Mouse (Mus musculus) small intestine, adult 2 months (tissue): ENCODE measurements at regions not wholly inside any gene's neighbourhood (a gene's known extent, or its start where the extent isn't known, plus 50 kb on each side); places are given as distances from the start of the nearest gene placed in this dataset.

Experiments
- CTCF ChIP-seq: fragments of 200-500 bp; IDR thresholded peaks from 2 replicates; pipeline ENCODE4 v1.5.1; 2012; ENCODE audit warnings: low read depth, mild to moderate bottlenecking, control low read depth, inconsistent platforms, low read length, moderate library complexity, mixed read lengths; ENCODE audit not compliant: insufficient replicate concordance, insufficient read length; ENCODE audit errors: extremely low read depth
- POLR2A ChIP-seq: fragments of 200-500 bp; IDR thresholded peaks from 2 replicates; pipeline ENCODE4 v1.6.1; 2012; ENCODE audit warnings: low read depth, mild to moderate bottlenecking, control low read depth, inconsistent platforms, low read length, moderate library complexity

DNA sequence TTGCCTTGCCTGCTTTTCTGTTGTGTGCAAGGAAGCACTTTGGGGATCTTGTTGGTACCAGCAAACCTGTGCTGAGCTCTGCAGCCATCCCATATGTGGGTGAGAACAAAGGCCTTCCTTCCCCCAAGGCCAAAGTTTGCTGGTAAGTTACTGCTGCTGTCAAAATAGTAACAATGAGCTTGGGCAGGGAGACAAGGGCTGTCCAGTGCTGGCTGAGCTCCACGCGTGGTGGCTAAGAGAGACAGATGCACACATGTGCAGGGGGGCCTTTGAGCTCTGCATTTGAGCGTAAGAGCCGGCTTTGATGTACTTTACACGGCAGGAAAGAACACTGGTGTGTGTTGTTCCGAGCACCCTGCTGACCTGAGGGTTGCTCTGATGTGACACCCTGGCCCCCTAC, 132.2 kb upstream of the Runx1 start:
- TF ChIP-seq CTCF (no peak), POLR2A (no peak)
